Mouse (Mus musculus): ENCODE results near the gene Cxcl15. TPM values are rescaled to one million over a fixed set of nuclear protein-coding genes. Genes with fewer than 3 reads are reported as not detected.

Cxcl15 gene
- polyA plus RNA-seq, 1 experiment from 2014 or later: not detected

Small RNA genes within 50 kb of the gene (microRNA-seq; reads per million reads assigned to microRNA genes)
- gene Gm24322: not detected

Other genes with a start within 250 kb of the Cxcl15 start
- not detected in 2 replicates for gene 5830473C10Rik, start 233.4 kb upstream of the Cxcl15 start, polyA plus RNA-seq (2016; fragmentation: Nextera tagmentation; extraction: Ambion mirVana)
- gene Rassf6, start 153.9 kb upstream of the Cxcl15 start, polyA plus RNA-seq (2016; fragmentation: Nextera tagmentation; extraction: Ambion mirVana): 0.62 and 1.0 TPM in 2 replicates
- 0.17 TPM in 1 of 2 replicates, not detected in the other for gene Cxcl5, start 35.2 kb upstream of the Cxcl15 start, polyA plus RNA-seq (2016; fragmentation: Nextera tagmentation; extraction: Ambion mirVana)
- 4.9 and 6.6 TPM in 2 replicates for gene Ppbp, start 26.0 kb upstream of the Cxcl15 start, polyA plus RNA-seq (2016; fragmentation: Nextera tagmentation; extraction: Ambion mirVana)
- 33.7 and 41.2 TPM in 2 replicates for gene Pf4, start 22.1 kb upstream of the Cxcl15 start, polyA plus RNA-seq (2016; fragmentation: Nextera tagmentation; extraction: Ambion mirVana)
- gene Cxcl3, start 8.4 kb upstream of the Cxcl15 start, polyA plus RNA-seq (2016; fragmentation: Nextera tagmentation; extraction: Ambion mirVana): not detected in 2 replicates
- gene Cxcl1, start 96.7 kb downstream of the Cxcl15 start, polyA plus RNA-seq (2016; fragmentation: Nextera tagmentation; extraction: Ambion mirVana): not detected in 2 replicates
- not detected in 2 replicates for gene Cxcl2, start 109.3 kb downstream of the Cxcl15 start, polyA plus RNA-seq (2016; fragmentation: Nextera tagmentation; extraction: Ambion mirVana)
- 96.0 and 100 TPM in 2 replicates for gene Mthfd2l, start 136.6 kb downstream of the Cxcl15 start, polyA plus RNA-seq (2016; fragmentation: Nextera tagmentation; extraction: Ambion mirVana)
- gene Epgn, start 232.9 kb downstream of the Cxcl15 start, polyA plus RNA-seq (2016; fragmentation: Nextera tagmentation; extraction: Ambion mirVana): 0.15 TPM in 1 of 2 replicates, not detected in the other